Mouse (Mus musculus) natural killer cell, adult 2 months (primary cell): Measurements from ENCODE around the gene 4930402F06Rik.

ENCODE experiments used
- DNase-seq, 2 experiments: peaks; one replicate each; pipeline ENCODE4 v3.0.0; 2022; ENCODE audit warnings: low spot score in 2 of 2

The 4930402F06Rik gene

GRCm38 (mm10) chr2:35397096-35397495, at the start of gene 4930402F06Rik:
4930402F06Rik (minus strand) TSS chr2:35397175.
- DNase-seq: no peak

GRCm38 (mm10) chr2:35446300-35446699, 49.3 kb upstream of the 4930402F06Rik start:
- no peak for DNase-seq

DNA sequence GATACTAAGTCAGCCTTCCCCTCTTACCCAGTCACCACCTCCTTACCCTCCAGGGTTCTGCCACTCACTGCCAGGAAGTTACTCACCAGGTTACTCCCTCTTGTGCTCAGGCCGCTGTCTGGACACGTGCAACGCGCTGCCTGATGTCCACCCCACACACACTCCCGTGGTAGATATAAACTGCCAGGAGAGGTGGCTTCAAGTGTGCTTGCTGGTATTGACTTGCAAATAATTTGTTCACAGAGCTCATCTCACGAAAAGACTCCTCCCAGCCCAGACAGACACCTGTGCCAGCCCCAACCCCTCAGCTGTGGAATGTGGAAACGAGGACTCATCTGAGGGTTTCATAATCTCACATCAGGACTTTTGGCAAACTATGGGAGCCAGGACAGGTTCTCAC, 48.6 kb upstream of the 4930402F06Rik start:
- DNase-seq: no peak

- DNase-seq: no peak
Measured at GRCm38 (mm10) chr2:35444764-35445262, 47.8 kb upstream of the 4930402F06Rik start.

DNA sequence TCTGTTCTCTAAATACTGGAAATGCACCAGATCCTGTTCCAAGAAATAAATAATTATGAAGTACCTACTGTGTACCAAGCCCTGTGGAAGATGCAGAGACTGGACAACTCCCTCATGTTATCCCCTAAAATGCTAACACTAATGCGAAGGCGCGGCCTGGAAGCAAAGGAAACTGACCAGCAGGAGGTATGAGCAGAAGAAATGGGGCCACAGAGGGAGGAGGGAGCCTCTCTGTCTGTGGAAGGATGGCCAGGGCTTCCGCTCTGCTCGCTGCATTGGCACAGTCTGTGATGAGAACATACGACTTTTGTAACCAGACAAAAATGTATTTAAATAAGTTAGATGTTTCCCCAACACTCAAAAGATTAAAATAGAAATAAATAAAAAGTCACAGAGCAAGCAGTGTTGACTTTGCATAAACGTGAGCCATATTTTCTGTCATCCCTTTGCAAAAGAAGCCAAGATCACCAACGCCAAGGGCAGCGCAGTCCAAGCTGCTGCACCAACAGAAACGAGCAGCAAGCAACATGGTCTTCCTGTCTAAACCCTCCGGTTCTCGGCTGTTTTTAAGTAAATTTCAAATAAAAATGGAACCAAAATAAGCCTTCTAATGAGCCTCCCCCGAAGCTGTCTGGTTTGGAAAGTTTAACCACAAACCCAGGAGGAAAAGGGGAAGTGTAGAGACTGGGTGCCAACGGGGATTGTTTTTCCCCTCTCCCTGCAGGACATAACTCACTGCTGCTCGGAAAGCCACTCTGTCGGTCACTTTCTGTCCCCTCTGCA, 47.2 kb upstream of the 4930402F06Rik start:
- no peak for DNase-seq

DNA sequence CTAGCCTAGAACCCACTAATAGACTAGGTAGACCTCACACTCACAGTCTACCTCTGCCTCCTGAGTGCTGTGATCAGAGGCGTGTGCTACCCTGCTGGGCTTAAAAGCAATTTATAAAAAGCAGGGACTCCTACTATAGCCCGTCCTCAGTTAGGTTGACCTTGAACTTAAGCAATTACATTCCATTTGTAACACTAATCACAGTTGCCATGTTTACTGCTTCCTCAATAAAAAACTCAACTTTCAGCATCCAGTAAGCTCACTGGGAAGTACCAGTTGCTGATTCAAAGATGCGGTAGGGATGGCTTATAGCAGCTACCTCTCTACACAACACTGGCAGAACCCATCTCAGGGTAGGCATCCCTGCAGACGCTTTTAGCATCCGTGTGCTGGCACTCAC, 46.4 kb upstream of the 4930402F06Rik start:
- DNase-seq: no peak

- DNase-seq: no peak
Measured at GRCm38 (mm10) chr2:35442079-35442478, 45.1 kb upstream of the 4930402F06Rik start.

DNA sequence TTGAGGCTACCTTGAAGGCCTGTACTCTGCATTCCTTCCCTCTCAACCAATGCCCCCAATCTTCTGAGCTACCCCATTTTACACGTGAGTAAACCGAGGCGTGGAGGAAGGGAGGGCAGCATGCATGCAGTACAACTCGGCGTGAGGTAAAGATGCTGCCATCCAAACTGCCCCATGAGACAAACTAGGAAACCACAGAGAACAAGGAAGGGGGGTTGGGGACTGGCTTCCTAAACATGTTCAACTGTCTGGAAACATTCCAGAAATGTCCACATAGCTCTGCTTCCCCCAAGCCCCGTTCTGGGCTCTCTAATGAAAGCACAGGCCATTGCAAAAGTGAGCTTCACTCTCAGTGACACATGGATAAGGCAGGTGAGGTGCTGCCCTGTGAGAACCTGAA, 44.4 kb upstream of the 4930402F06Rik start:
- DNase-seq: no peak

GRCm38 (mm10) chr2:35440480-35440879, 43.5 kb upstream of the 4930402F06Rik start:
- no peak for DNase-seq

DNA sequence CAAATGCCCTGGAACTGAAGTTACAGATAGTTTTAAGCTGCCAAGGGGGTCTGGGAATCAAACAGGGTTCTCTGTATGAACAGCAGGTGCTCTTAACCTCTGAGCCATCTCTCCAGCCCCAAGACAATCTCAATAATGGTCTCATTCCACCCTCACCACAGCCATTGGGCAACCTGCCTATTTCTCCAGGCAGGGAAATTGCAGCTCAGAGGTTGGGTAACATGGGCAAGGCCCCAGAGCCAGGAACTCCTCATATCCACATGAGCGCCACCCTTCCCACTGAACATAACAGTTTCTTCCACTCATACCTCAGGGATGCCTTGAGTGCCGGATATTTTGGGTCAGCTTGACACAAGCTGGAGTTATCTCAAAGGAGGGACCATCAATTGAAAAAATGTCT, 40.8 kb upstream of the 4930402F06Rik start:
- no peak for DNase-seq

DNA sequence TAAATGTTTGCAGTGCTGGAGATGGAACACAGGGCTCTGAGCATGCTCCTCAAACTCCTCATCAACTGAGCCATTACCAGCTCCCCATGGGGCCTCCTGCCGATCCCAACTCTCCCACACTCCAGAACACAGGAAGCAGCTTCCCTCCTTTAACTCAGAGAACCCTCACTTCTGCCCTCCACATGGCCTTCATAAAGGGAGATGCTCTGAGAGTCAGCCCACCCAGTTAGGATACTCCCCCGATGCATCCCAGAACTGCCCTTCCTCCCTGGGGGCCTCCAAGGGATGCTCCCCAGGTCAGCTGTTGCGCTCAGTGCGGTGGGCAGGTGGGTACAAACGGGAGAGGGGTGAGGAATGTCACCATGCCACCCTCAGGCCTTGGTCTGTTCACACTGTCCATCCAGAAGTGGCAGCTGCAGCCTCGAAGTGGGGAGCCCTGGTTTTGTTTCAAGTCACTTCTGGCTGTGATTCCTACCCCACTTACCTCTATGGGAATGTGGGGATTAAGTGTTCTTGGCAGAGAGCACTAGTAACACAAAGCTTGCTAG, 37.7 kb upstream of the 4930402F06Rik start:
- no peak for DNase-seq

- DNase-seq: no peak
Measured at GRCm38 (mm10) chr2:35433428-35433827, 36.5 kb upstream of the 4930402F06Rik start.

- DNase-seq: no peak
Measured at GRCm38 (mm10) chr2:35432472-35432871, 35.5 kb upstream of the 4930402F06Rik start.

GRCm38 (mm10) chr2:35432011-35432410, 35.0 kb upstream of the 4930402F06Rik start:
- DNase-seq: no peak

- DNase-seq: no peak
Measured at GRCm38 (mm10) chr2:35430806-35431205, 33.8 kb upstream of the 4930402F06Rik start.

GRCm38 (mm10) chr2:35428615-35429300, 31.8 kb upstream of the 4930402F06Rik start:
- no peak for DNase-seq

DNA sequence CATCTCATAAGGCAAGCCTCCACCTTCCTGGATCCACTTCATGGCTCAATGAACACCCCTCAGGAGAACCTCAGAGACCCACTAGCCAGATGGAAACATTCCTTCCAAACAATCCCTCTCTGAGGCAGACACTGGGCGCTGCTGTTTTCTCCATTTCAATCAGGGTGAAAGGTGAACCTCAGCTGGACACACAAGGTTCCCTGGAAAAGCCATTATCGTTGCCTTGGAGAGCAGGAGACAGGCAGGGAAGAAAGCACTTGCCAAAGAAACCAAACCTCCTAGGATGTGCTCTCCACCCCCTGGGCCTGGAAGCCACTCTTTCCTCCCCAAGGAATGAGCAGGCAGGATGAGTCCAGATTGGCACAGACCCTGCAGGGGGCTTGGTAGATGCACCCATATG, 30.6 kb upstream of the 4930402F06Rik start:
- DNase-seq: no peak

- no peak for DNase-seq
Measured at GRCm38 (mm10) chr2:35423711-35424339, 26.9 kb upstream of the 4930402F06Rik start.

DNA sequence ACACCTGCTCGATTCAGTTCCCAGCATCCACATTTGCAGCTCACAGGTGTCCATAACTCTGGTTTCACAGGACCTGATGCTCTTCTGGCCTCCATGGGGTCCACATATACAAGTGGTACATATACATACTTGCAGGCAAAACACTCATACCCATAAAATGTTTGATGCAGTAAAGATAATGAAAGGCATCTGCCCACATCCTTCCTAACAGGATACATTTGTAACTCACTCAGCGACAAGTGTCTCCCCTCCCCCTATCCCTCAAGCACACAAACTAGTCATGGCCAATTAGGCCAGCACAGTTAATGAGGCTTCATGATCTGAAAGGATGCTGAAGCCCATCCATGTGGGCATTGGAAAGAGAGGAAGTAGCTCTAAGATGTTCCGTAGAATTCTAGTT, 25.4 kb upstream of the 4930402F06Rik start:
- peak in 1 of 2 experiments; percentile 36 for DNase-seq

DNA sequence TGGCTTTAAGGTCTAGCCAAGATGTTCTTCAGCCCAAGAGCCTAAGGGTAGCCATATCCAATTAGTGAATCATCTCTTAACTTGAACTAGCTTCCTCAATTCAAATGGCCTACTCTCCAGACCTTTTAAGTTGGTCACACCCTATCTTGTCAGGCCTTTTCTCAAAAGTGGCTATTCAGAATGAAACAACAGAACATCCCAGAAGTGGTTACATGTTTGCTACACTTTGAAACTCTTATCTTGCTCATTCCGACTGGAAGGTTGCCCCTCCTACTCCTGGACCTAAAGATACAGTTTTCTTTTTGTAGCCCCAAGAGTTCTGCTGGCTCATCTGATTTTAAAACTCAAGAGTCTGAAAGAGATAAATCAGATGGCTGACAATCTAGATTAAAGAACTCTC, 23.7 kb upstream of the 4930402F06Rik start:
- no peak for DNase-seq

- no peak for DNase-seq
Measured at GRCm38 (mm10) chr2:35419671-35420070, 22.7 kb upstream of the 4930402F06Rik start.

GRCm38 (mm10) chr2:35419243-35419642, 22.3 kb upstream of the 4930402F06Rik start:
- no peak for DNase-seq
